Mouse (Mus musculus) megakaryocyte progenitor cell, adult 5-6 weeks (primary cell): ENCODE data around the gene Egln1. TPM values are rescaled to one million over a fixed set of nuclear protein-coding genes. Genes with fewer than 3 reads are reported as not detected.

Experiments used
- ATAC-seq: replicated peaks from 2 replicates; pipeline ENCODE4 v1.8.0; 2016; ENCODE audit warnings: mild to moderate bottlenecking, moderate TSS enrichment, inconsistent platforms; ENCODE audit not compliant: poor library complexity
- total RNA-seq, 2 experiments: library from RNA; stranded (forward) in 1 of 2; stranded (reverse) in 1 of 2; fragments of 157-497, 149-512 nt in 1 of 2; fragments of 200-1000 nt in 1 of 2; gene quantifications; 2 replicates each; pipeline versions ENCODE4 v1.2.3 to v1.2.4; 2015 to 2017

Gene Egln1
- total RNA-seq, 2 experiments from 2014 or later, result 21.9 to 30.2 TPM

DNA sequence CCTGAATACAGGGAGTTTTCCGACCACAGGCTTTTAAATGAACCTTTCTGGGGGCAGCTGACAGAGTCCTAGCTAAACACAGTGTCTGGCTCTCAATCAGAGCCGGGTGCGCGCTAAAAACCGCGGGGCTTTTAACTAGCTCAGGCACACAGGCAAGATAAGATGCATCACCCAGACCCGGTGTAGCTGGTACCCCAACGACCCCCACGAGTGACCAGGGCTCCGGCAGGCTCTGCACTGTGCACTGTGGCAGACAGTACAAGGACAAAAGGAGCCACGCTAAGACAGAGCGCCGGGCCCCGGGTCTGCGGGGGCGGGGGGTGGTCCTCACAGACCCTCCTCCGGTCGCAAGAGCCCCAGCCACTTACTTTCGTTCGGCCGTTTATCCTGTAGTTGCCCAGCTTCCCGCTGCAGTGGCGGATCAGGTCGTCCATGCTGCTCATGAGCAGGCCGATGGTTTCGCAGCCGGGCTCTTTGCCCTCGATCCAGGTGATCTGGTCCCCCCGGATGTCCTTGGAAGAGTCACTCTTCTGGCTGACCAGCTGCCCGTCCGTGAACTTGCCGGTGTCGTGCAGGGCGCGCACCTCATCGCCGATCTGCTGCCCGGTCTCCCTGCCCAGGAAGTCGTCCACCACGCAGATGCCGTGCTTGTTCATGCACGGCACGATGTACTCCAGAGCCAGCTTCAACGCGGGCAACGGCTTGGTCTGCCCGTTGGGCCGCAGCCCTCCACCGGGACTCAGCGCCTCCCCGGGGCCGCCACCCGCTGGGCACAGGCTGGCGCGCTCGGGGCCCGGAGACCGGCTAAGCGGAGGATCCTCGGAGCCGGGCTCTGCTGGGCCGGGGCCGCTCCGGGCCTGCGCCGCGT, 1.0 kb downstream of the Egln1 start:
- ATAC-seq, result peak; percentile 26

DNA sequence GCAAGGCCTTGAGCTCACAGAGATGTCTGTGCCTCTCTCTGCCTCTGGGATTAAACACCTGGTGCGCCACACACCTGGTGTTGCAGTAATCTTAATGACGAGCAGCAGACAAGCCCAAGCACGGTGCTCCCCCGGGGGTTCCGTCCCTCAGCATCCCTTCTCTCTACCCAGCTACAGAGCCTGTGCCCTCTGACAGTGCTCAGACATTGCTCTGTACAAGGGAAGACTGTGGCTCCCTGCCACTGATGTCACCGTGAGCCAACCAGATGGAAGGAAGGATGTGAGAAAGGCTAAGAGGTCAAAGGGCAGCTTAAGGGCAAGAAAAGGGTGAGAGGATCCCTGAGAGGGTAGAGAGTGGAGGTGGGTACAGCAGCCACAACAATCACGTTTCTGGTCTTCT, 4.7 kb downstream of the Egln1 start:
- ATAC-seq, result no peak

DNA sequence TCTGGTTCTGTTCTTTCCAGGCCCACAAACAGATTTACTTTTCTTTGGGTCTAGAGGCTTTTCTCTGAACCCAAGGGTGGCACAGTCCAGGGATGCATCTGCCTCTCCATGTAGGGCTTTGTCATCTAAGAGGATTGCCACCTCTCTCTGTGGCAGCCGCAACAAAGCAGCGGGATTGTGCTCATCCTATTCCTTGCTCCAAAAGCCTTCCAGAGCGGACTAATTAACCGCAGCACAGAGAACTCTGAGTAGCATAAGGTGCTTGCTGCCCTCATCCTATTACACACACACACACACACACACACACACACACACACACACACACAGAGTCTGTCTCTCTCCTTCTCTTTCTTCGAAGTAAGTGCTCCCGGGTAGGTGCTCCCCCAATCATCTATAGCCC, 5.3 kb downstream of the Egln1 start:
- ATAC-seq, result no peak

DNA sequence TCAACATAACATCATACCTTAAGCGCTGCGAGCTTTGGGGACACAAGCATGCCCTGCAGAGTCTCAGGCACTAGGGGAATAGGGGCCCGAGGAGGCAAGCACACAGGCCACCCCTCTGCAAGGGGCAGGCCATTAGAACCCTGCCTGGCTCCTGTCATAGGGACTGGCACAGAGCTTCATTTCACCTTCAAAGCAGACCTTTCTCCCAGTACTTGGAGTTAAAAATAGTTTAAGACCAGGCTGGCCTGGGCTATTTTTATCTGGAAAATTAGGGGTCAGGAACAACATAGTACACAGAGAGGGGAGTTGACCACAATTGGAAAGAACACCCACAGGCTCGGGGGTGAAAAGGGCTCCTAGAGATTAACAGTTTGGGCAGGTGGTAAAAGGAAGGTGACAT, 11.8 kb downstream of the Egln1 start:
- ATAC-seq, result no peak

DNA sequence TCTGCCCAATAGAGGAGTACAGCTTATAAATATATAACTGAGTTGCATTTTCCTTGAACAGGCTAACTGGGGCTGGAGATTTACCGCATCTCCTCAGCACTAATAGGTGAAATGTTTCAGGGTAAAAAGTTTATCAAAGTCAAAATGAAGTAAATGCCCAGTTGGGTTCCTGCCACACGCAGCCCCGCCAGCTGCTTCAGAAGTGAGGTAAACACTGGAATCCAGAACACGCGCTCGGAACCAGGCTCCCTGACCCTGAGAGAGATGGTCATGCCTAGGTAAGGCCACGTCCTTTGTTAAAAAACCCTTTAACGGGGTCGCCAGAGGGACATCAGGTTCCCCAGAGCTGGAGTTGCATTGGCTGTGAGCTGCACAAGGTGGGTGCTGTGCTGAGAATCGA, 12.4 kb downstream of the Egln1 start:
- ATAC-seq, result no peak

DNA sequence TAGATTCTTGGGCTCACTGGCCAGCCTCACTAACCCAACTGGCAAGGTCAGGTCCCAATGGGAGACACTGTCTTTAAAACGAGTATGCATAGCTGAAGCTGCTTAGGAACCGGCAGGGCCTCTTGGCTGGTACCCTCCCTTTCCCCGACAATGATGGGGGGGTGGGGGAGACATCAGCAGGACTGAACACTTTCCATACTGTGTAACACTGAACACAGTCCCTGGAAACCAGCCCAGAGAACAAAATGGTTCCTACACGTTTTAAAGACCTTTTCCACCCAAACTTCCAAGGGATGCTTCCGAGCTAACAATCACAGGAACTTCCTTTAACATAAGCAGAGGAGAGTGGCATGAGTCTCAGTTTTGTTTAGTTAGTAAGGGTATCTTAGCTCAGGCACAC, 14.0 kb downstream of the Egln1 start:
- no peak for ATAC-seq

DNA sequence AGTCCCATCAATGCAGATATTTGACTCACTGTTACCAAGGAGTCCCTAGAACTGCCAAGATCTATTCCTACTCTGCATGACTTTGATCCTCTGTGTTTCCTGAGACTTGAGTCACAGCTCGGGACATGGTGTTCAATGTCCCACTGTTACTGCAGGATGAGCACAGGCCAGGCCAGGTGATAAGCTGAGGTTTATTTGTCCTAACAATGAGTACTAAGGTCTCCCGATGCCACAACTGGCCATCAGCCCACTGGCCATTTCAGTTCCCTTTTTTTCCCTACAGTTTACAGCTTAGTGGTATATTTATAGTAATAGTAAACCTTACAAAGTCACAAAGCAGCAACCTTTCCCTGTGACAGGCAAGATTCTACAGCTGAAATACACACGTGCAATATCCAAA, 16.7 kb downstream of the Egln1 start:
- ATAC-seq, result no peak

DNA sequence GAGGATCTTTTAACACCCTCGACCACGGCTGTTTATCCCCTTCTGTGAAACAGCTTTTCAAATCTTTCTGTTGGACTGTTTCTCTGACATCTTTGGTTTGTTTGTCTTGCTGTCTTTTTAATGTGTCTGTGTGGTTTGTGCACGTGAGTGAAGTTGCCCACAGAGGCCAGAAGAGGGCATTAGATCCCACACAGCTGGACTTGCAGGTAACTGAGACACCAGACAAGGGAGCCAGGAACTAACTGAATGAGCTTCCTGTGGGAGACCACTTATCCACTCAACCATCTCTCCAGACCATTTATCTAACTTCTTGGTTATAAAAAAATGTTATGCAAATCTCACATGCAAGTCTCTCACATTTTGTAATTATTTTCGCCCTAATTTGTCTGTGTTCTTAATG, 18.5 kb downstream of the Egln1 start:
- no peak for ATAC-seq

DNA sequence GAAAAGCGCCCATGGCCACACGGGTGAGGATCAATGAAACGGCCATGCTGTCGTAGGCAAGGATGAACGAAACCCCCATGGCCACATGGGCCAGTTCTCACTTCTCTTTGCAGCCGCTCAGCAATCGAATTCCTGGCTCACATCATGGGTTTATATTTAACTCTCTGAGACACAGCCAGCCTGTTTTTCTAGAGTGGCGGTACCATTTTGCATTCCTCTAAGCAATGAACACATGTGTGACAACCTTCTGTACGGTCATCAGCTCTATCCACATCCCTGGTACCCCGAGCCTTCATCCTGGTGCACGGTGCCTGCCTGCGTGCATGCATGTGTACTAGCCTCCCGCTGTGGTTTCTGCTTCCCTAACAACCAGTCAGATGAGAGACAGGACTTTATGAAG, 19.0 kb downstream of the Egln1 start:
- no peak for ATAC-seq

DNA sequence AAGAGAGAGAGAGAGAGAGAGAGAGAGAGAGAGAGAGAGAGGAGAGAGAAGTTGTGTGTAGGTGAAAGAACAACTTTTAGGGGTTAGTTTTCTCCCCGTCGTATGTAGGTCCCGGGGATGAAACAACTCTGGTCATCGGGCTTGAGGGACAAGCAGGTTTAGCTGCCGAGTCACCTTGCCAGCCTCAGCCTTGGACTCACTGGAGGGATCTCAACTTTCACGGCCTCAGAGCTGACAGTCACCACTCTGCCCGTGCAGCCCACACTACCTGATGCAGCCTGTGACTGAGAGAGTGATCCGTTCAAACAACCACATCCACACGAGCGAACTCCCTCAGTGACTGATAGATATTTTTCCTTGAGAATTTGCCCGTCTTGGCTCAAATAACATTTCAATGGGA, 20.1 kb downstream of the Egln1 start:
- ATAC-seq, result no peak

DNA sequence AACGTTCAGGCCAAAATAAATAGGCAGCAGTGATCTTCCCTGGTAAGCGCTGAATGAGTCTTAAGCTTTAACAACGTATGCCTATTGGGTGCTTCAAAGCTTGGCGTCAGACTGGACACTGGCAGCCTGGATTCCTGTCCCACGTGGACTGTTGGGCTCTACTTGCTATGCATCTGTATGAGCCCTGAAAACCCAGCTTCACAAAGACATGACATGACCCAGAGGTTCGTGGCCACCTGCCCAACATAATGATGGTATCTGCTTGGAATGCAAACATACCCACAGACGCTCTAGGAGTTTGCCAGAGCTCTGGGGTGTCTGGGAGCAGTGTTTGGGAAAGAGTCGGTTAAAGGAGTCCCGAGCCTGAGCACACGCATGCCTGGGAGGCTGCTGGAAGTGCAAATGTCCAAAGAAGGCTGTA, 22.8 kb downstream of the Egln1 start:
- no peak for ATAC-seq

DNA sequence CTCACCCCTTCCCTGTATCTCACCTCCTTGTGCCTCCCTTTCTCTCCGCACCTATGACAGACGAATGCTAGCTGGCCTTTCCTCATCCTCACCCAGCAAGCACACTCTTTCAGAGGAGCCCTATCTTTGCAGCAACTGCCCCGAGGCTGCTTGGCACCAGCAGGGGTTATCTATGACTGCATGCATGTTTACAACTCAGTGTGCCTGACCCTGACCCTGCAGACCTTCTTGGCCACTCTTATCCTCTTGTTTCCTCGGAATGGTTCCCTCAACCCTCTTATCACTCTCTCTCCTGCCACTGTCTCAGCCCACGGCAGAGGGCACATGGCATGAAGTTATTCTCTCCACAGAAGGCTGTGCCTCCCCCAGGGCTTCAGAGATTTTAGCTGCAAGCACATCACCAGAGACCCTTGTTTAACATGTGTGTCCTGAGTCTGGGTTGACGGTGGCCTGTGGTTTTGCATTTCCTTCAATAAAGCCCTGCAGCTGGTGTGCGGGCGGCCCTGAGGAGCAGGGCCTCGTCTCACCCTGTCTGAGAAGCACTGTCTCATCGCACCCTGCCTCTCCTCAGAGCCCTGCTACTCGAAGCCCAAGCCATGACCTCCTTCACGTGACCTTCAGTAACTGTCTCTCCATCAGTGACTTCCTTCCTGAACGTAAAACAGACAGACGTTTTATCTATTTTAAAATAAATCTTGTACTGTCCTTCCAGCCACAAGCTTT, 23.4 kb downstream of the Egln1 start:
- peak; percentile 59 for ATAC-seq

DNA sequence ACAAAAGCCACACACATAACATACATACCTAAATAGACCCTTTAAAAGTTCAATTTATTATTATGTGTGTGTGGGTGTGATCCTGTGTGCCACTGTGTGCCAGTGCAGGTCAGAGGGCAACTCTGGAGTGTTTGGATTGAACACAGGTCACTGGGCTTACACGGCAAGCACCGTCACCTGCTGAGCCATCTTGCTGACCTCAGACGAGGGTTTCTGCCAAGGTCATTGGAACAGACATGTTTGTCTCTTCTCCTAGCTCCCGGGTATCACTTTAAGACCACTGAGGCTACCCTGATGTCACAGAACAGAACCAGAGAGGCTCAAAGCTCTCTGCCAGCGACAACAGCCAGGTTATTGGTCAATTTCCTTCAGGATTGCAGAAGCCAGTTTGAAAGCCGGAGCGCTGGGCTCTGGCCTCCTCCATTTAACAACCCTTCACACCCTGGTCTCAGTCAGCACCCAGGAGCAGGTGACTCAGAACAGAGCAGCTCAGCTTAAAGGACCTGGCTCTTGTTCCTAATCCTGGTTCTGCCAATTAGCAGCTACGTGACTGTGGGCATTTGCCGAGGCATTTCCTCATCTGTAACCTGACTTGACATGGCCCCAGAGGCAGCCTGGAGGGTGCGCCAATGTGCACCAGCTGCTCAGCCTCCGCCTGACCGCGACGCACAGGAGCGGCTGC, 25.0 kb downstream of the Egln1 start:
- ATAC-seq, result peak; percentile 8

DNA sequence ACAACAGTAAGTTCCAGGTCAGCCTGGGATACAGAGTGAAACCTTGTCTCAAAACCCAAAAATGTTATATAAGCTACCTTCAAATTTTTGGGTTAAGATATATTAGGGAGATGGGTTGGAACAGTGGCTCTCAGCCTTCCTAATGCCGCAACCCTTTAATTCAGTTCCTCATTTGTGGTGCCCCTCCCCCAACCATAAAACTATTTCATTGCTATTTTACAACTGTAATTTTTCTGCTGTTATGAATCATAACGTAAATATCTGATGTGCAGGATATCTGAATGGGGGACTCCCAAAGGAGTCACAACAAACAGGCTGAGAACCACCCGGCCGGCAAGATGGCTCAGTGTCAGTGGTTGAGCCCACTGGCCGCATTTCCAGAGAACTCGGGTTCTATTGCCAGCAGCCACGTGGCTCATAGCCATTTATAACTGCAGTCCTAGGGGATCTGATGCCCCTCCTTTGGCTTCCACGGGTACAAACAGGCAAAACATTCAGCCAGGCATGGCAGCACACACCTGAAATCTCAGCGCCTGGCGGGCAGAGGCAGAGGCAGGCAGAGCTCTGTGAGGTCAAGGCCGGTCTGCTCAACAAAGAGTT, 26.5 kb downstream of the Egln1 start:
- ATAC-seq, result no peak

DNA sequence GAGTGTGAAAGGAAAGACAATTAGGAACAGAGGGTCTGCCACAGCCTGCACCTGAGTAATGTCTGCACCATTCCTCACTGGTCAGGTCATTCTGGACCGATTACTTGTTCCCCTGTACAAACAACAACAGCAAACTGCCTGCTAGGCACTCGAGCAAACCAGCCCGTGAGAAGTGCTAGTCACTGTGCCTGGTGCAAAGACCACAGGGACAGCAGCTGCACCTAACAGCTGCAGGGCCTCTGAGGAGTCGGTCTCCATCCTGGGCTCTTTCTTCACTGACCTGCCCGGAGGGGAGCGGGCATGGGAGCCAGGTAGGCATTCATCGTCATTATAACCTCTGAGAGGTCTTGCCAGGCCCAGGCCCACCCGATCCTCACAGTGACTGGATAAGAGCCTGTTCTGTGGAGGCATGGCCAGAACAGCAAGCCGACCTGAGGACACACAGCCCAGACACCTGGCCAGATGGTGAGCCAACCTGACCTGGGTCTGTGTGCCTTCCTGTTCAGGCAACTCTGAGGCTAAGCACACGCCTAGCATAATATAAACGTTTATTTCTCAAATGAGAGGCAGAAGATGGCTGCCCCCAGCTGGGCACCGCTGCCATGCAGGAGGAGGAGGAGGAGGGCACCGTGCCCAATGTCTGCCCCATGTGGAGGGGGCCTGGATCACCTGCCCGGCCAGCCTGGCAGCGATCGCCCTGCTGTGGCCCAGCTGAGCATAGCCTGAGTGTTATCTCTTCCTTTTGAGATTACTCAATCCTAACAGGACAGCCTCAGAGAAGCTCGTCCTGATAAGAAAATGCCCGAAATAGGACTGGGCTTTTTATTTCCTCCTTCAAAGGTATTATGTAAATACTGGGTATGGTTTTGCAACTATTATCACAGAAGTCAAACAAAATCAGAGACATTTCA, 27.5 kb downstream of the Egln1 start:
- peak; percentile 51 for ATAC-seq

DNA sequence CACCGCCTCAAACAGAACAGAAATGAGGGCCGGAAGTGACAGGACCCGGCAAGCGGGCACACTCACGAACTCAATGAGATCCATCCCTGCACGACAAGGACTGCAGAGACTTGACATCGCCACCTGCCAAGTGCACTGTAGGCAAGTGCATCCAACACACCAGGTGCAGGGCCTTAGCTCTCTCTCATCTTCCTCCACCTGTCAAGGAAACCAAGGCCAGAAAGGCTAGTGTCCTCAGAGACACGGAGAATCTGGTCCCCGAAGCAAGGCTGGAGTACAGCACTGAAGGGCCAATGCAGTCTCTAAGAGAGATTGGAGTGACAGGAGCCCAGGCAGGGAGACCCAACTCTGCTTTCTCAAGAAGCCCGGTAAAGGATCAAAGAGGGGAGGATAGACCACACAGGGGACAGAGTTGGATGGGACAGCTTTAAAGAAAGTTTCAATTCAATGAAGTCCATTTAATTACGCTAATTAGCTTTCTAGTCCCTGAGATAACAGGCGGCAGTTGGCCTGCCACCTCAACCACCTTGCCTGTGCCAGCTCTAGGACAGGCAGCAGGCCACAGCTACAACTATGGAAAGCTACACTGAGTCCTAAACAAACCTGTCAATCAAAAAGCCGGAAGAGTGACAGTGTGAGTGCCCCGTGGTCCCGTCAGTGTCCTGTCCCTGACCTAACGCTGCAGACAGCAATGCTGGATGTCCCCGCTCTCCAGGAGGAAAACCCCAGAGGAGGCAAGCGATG, 31.2 kb downstream of the Egln1 start:
- no peak for ATAC-seq

DNA sequence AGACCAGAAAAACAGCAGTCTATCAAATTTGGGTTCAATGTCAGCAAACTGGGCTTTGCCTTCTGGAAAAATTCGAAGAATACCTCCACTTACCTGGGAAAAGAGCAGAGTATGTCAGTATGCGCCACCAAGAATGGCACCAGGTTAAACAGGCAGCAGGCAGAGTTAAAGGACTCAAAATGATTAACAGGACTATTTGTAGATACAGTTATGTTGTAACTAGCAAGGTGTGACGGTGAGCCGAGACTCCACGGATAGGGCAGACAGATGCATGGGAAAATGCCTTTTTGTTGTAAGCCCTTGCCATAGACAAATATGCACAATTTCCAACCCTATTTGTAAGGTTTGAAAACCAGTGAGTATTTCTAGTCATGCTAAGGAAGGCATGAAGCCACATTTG, 35.1 kb downstream of the Egln1 start:
- ATAC-seq, result no peak

DNA sequence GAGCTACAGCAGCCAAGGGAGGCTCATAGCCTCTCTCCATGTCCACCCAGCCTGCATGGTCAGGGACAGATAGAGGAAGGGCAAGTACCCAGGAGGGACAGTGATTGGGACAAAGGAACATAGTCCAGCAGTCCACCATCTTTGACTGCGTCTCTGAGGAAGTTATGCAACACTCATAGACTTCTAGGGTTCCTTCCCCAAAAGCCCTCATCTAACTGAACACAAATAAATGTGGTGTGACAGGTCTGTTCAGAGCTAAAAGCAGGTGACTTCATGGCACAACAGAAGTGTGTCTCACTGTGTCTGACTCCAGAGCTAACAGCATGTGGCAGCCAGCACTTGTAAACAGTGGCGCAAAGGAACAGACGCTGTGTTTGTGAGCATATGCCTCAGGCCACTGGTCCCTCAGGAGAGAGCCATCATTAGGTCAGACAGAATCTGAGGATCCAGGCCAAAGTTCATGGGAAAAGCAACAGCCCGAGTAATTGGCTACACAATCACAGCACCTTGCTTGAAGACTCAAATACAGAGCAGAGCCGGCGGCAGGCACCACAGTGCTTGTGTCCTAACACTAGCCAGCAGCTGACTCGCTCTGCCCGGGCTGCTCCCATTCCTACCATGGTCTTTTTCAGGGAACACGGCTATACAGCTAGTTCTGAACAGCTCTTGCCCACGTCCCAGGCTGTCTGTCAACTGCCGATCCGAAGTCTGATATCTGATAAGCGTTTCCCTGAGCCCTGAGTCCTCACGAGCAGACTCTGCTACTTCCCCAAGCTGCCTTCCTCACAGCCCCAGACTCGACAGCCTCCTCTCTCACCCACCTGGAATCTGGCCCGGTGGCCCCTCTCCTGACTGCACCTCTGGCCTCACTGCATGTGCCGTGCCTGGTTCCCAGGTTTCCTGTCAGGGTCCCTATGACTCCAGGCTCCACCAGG, 36.9 kb downstream of the Egln1 start:
- ATAC-seq, result peak; percentile 71

DNA sequence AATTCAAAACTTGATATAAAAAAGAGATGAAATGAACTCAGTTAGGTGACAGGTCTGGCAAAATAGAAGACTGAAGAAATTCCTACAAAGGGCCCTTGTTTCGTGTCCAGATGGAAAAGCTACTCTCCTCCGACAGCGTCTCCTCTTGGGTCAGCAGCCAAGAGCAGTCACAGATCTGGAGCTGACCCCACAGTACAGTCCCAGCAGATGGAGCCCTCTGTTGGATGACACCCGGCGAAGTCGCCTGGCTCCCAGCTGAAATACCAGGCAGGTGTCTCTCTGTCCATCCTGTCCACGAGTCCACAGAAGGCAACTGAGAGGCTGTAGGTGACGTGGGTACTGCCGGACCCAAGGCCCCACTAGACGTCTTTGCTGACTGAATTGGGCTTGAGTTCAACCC, 38.8 kb downstream of the Egln1 start:
- no peak for ATAC-seq
